Mouse (Mus musculus): ENCODE measurements at regions not wholly inside any gene's neighbourhood (a gene's known extent, or its start where the extent isn't known, plus 50 kb on each side); places are given as distances from the start of the nearest gene placed in this dataset.

DNA sequence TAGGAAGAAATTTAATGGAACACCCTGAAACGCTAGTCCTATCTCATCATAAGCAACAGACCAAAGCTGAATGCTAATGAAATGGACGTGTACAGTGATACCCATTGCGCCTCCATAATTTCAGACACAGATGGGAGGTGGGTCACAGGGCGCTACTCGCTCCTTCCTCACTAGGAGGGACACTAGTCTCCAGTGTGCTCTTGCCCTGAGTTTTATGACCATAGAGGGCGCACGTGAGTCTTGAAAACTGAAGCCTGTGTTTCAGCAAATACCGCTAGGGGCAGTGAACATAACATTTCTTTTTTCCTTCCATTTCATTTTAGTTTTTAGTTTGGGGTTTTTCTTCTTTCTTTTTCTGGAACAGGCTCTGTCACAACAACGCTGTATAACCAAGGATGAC lies 200.3 kb downstream of the Grb14 start:
- Histone ChIP-seq H3K9ac (replicated peaks) (no peak overlapping the region), H3K4me3 (ENCODE audit: insufficient read depth in 1 of 2, low read depth in 2 of 2, low read length in 2 of 2) (no peak overlapping the region), H3K27ac (no peak overlapping the region), H3K27me3 (ENCODE audit: control insufficient read depth, insufficient read depth, low read length) (no peaks in the 10 kb centered on the region), H3K36me3 (replicated peaks; ENCODE audit: control insufficient read depth, insufficient read depth, low read depth) (no peaks in the 10 kb centered on the region), H3K4me1 (replicated peaks; ENCODE audit: control insufficient read depth in 2 of 2, insufficient read depth in 2 of 2, low read length in 1 of 2) (no peaks in the 10 kb centered on the region), H3K9me3 (ENCODE audit: control insufficient read depth, low read length) (no peaks in the 10 kb centered on the region), H3K4me2 (ENCODE audit: low read depth) (no peak overlapping the region)
- DNase-seq (ENCODE audit: low read depth in 3 of 3, low spot score in 3 of 3): no peak
- 70% methylated on average over 9 of the region's 9 CpGs for WGBS (ENCODE audit: insufficient replicate concordance)
- no peak for ATAC-seq (ENCODE audit: insufficient read depth)
- TF ChIP-seq CTCF (IDR thresholded peaks at IDR 0.05; ENCODE audit: low read depth) (0 out of 2 replicates have a peak, but pooled peaks have one; percentile 13), EP300 (IDR thresholded peaks at IDR 0.05; ENCODE audit: low read depth) (no peak)

DNA sequence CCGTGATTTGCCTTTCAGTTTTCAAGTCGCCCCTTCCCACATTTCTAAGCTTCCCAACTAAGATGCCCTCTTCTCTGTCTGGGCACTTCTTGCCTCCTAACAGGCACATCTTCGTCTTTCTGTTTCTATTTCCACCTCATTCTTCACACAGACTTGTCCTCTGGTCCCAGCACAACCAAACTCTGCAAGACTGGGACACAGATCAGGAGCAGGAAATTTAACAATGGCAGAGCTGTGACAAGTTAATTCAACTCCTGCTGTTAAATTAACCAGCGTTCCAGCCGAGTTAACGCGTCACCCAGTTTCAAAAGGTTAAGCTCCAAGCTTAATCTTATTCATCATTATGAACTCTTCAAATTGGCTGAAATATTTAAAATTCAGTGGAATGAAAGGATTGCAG lies 200.9 kb downstream of the Grb14 start:
- no peak overlapping the region for H3K4me2 ChIP-seq (ENCODE audit: low read depth)
- ATAC-seq (ENCODE audit: insufficient read depth) (no peak), DNase-seq (ENCODE audit: low read depth in 3 of 3, low spot score in 3 of 3) (no peak)
- no peak overlapping the region for H3K4me3 ChIP-seq (ENCODE audit: insufficient read depth in 1 of 2, low read depth in 2 of 2, low read length in 2 of 2)
- no peaks in the 10 kb centered on the region for H3K9me3 ChIP-seq (ENCODE audit: control insufficient read depth, low read length)
- H3K27ac ChIP-seq: no peak overlapping the region
- no peaks in the 10 kb centered on the region for H3K27me3 ChIP-seq (ENCODE audit: control insufficient read depth, insufficient read depth, low read length)
- no peaks in the 10 kb centered on the region for H3K4me1 ChIP-seq (replicated peaks; ENCODE audit: control insufficient read depth in 2 of 2, insufficient read depth in 2 of 2, low read length in 1 of 2)
- TF ChIP-seq CTCF (IDR thresholded peaks at IDR 0.05; ENCODE audit: low read depth): no peak
- no peak for TF ChIP-seq EP300 (IDR thresholded peaks at IDR 0.05; ENCODE audit: low read depth)
- no peaks in the 10 kb centered on the region for H3K36me3 ChIP-seq (replicated peaks; ENCODE audit: control insufficient read depth, insufficient read depth, low read depth)
- 52% methylated on average over 7 of the region's 7 CpGs for WGBS (ENCODE audit: insufficient replicate concordance)
- H3K9ac ChIP-seq (replicated peaks): no peak overlapping the region

DNA sequence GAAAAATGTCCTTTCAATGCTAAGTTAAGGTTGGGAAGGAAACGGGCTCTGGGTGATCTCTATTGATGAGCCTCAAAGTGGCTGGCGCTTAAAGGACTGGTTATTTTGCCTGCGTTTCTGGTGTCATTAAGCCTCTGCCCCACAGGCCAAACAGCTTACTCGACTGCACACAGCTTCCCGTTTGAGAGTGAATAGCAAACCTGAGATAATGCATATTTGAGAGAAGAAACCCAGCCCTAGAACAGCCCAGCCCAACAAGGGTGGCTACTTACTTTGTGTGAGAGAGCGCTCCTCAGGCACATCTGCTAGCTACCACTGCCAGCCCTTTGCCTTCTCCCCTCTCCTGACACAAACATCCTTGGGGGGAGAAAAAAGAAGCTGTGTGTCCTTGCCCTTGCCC lies 201.7 kb downstream of the Grb14 start:
- Histone ChIP-seq H3K27ac (no peak overlapping the region), H3K9me3 (ENCODE audit: control insufficient read depth, low read length) (no peaks in the 10 kb centered on the region), H3K4me3 (ENCODE audit: insufficient read depth in 1 of 2, low read depth in 2 of 2, low read length in 2 of 2) (no peak overlapping the region), H3K36me3 (replicated peaks; ENCODE audit: control insufficient read depth, insufficient read depth, low read depth) (no peaks in the 10 kb centered on the region), H3K4me1 (replicated peaks; ENCODE audit: control insufficient read depth in 2 of 2, insufficient read depth in 2 of 2, low read length in 1 of 2) (no peaks in the 10 kb centered on the region), H3K27me3 (ENCODE audit: control insufficient read depth, insufficient read depth, low read length) (no peaks in the 10 kb centered on the region), H3K4me2 (ENCODE audit: low read depth) (no peak overlapping the region), H3K9ac (replicated peaks) (no peak overlapping the region)
- DNase-seq (ENCODE audit: low read depth in 3 of 3, low spot score in 3 of 3): no peak
- ATAC-seq (ENCODE audit: insufficient read depth): no peak
- TF ChIP-seq EP300 (IDR thresholded peaks at IDR 0.05; ENCODE audit: low read depth): no peak
- TF ChIP-seq CTCF (IDR thresholded peaks at IDR 0.05; ENCODE audit: low read depth): no peak
- 52% methylated on average over 6 of the region's 6 CpGs for WGBS (ENCODE audit: insufficient replicate concordance)

DNA sequence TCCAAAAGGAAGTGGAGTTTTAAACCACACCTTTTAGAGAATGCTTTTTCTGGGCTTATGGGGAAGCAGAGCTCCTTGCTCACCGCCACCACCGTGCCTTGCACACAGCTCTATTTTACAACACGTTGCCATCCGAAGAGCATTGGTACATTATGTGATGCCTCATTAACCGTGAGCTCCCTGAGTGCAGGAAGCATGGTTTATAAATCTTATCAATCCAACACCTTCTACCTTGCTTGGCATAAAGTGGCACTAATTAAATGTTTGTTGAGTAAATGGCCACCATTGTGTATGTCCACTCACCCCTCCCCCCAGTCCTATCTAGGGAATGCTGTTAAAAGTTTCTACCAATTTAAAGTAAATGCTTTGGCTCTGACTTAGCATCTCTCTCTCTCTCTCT lies 206.6 kb downstream of the Grb14 start:
- no peak overlapping the region for H3K4me3 ChIP-seq (ENCODE audit: insufficient read depth in 1 of 2, low read depth in 2 of 2, low read length in 2 of 2)
- TF ChIP-seq CTCF (IDR thresholded peaks at IDR 0.05; ENCODE audit: low read depth) (no peak), EP300 (IDR thresholded peaks at IDR 0.05; ENCODE audit: low read depth) (no peak)
- H3K4me2 ChIP-seq (ENCODE audit: low read depth): no peak overlapping the region
- ATAC-seq (ENCODE audit: insufficient read depth) (no peak), DNase-seq (ENCODE audit: low read depth in 3 of 3, low spot score in 3 of 3) (no peak)
- no peak overlapping the region for H3K27ac ChIP-seq
- no peak overlapping the region for H3K9ac ChIP-seq (replicated peaks)
- H3K27me3 ChIP-seq (ENCODE audit: control insufficient read depth, insufficient read depth, low read length): no peaks in the 10 kb centered on the region
- H3K9me3 ChIP-seq (ENCODE audit: control insufficient read depth, low read length): no peaks in the 10 kb centered on the region
- no peaks in the 10 kb centered on the region for H3K36me3 ChIP-seq (replicated peaks; ENCODE audit: control insufficient read depth, insufficient read depth, low read depth)
- WGBS (ENCODE audit: insufficient replicate concordance): 70% methylated on average over 5 of the region's 5 CpGs
- H3K4me1 ChIP-seq (replicated peaks; ENCODE audit: control insufficient read depth in 2 of 2, insufficient read depth in 2 of 2, low read length in 1 of 2): no peaks in the 10 kb centered on the region
